Mouse (Mus musculus) c-Kit-positive CD71-negative TER-119-negative erythroid progenitor cells, embryonic 14.5 days (primary cell): ENCODE measurements around the gene Agap2.
A peak's percentile ranks its signal among the peaks of the same experiment; 100 is the strongest.
"Not testable (repeated sequence)": the region's sequence is repeated elsewhere in the genome, so short reads cannot be mapped to it uniquely, and the experiment has no call there.

Source experiments
- DNase-seq: peaks from one replicate; pipeline ENCODE4 v3.0.0-alpha.2; 2013; ENCODE audit warnings: low read depth

Agap2 gene

GRCm38 (mm10) chr10:127059174-127059967, 15.7 kb upstream of the Agap2 start:
- DNase-seq = no peak

- no peak for DNase-seq
Measured at GRCm38 (mm10) chr10:127059968-127060916, 14.8 kb upstream of the Agap2 start, which contains the start of gene March9. TSS of gene March9 (minus strand) at chr10:127060184.

- DNase-seq = no peak
Measured at GRCm38 (mm10) chr10:127061085-127061484, 14.0 kb upstream of the Agap2 start.

- DNase-seq = no peak
Measured at GRCm38 (mm10) chr10:127061513-127061912, 13.6 kb upstream of the Agap2 start.

DNA sequence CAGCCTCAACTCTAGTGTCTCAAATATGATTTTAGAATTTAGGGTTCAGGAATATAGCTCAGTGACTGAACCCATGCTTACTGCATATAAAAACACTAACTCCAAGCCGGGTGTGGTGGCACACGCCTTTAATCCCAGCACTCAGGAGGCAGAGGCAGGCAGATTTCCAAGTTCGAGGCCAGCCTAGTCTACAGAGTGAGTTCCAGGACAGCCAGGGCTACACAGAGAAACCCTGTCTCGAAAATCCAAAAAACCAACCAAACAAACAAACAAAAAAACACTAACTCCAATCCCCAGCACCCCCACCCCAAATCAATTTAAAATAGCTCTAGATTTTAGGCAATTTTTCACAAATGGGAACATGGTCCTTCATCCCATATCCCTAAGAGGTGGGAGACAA, 13.0 kb upstream of the Agap2 start:
- not testable (repeated sequence) for DNase-seq

- DNase-seq = no peak
Measured at GRCm38 (mm10) chr10:127062503-127062902, 12.6 kb upstream of the Agap2 start.

DNA sequence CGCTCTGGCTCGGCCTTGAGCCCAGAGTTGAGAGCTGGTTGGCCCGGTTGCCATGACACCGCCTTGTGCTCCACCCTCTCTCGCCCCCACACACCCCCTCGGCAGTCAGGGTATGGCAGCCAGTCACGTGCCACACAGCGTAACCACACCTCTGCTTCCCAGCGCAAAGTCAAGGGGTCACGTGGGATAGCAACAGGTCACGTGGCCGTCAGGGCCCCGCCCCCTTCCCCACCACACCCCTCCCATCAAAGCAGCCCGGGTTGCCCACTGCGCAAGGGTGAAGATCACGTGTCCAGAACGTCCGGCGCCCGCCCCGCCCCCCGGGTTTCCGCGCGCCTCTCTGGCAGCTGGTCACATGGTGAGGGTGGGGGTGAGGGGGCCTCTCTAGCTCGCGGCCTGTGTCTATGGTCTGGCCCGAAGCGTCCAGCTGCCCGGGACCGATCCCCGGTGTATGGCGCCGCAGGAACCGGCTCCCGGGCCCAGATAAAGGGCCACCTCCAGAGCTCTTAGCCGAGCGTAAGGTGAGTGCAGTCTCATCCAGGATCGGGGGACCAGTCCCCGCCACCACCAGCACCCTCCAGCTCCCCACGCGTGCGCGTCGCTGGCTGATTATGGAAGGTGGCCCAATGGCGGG, 11.7 kb upstream of the Agap2 start, which contains the start of gene Cdk4:
Cdk4 (plus strand) TSS at position 296 of the 634 bp plus-strand sequence.
- peak; percentile 96 for DNase-seq

DNA sequence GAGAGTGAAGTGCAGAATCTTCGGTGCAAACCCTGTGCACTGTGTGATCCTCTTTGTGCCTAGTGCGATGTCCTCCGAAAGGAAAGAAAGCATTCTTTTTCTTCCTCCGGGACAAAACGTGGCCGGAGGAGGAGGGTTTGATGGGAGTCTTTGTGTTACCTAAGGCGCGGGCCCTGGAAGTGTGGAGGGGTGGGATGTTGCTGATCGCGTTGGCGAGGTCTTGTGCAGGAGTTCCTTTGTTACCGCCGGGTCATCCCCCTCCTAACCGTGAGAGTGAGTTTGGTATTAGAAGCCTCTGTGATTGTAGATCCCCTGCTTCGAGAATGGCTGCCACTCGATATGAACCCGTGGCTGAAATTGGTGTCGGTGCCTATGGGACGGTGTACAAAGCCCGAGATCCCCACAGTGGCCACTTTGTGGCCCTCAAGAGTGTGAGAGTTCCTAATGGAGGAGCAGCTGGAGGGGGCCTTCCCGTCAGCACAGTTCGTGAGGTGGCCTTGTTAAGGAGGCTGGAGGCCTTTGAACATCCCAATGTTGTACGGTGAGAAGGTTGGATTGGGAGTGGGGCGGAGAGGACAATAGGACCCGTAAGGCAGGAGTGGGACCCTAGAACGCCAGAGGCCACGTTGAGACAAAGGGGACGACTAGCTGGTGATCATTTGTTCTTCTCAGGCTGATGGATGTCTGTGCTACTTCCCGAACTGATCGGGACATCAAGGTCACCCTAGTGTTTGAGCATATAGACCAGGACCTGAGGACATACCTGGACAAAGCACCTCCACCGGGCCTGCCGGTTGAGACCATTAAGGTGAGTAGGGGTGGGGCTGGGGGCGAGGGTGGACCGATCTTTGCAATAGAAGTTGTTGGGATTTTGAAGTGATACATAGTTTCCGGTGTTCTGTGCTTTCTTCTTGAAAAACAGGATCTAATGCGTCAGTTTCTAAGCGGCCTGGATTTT, 10.9 kb upstream of the Agap2 start:
- DNase-seq = no peak

- DNase-seq = no peak
Measured at GRCm38 (mm10) chr10:127065981-127066380, 9.1 kb upstream of the Agap2 start.

GRCm38 (mm10) chr10:127066519-127067018, 8.5 kb upstream of the Agap2 start:
- DNase-seq = no peak

GRCm38 (mm10) chr10:127068360-127069038, 6.6 kb upstream of the Agap2 start:
- DNase-seq = no peak

GRCm38 (mm10) chr10:127069281-127070189, 5.5 kb upstream of the Agap2 start:
- DNase-seq = no peak

DNA sequence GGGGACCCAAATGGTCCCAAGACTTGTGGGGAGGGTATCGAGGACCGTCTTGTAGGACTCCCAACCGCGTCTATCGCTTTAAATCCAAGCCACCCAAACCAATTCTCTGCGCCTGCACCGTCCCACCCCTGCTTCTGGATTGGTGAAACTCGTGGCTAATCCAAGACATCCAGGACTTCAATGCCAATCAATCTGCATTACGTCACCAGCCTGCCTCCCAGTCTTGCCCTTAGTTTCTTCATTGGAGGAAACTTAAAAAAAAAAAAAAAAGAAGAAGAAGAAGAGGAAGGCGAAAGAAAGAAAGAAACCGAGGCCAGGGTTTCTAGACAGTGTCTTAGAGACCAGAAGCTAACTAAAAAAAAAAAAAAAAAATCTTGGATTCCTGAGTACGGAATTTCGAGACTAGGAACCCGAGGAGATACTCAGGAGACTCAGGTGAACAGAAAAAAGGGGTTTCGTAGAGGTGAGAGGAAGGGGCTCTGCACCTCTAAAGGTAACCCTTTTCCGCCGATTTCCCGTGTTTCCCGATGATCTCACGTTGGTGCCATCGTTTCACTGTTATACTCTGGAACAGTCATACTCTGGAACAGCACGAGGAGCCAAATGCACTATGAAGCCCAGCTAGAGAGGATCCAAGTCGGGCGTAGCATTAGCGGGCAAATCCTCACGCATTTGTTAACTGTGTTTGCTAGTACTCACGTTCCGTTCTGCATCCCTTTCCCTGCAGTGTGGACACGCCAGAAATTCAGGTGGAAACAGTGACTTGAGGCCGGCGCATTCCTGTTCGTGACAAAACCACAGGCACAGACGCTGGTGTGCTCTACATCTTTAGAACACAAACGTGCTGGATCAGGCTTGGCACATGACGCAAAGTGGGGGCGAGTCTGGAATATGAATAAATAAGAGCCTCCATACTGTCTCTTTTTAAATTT, 4.6 kb upstream of the Agap2 start, which contains the start of gene Tspan31:
Tspan31 (minus strand) TSS at position 75 of the 932 bp plus-strand sequence.
- DNase-seq = peak; percentile 92

- DNase-seq = no peak
Measured at GRCm38 (mm10) chr10:127071203-127071602, 3.9 kb upstream of the Agap2 start.

DNA sequence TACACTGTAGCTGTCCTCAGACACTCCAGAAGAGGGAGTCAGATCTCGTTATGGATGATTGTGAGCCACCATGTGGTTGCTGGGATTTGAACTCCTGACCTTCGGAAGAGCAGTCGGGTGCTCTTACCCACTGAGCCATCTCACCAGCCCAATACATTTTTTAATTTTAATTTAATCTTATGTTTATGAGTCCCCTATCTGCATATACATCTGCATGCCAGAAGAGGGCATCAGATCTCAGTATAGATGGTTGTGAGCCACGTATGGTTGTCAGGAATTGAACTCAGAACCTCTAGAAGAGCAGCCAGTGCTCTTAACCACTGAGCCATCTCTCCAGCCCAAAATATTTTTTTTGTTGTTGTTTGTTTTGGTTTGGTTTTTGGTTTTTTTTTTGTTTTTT, 2.8 kb upstream of the Agap2 start:
- DNase-seq = not testable (repeated sequence)

GRCm38 (mm10) chr10:127072969-127073368, 2.1 kb upstream of the Agap2 start:
- DNase-seq = not testable (repeated sequence)

DNA sequence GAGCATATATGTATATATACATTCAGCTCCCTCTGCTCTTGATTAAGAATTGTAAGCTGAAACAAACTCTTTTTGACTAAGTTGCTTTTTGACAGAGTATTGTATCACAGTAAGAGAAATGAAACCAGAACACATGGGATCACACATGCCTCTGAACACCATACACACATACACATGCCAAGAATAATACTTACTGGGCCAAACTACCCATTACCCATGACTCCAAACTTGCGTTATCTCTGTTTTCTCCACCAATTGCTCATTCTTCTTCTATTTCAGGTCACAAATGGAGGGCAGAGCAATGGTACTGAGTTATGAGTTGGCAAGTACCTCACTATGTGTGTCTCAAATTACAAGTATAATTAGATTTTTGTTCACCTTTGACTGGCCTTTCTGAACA, 1.1 kb upstream of the Agap2 start:
- no peak for DNase-seq

- DNase-seq = no peak
Measured at GRCm38 (mm10) chr10:127075651-127076050, 567 bp downstream of the Agap2 start.
